Mouse (Mus musculus): ENCODE data around the gene Vmn1r60.
"Not testable (repeated sequence)": the region's sequence is repeated elsewhere in the genome, so short reads cannot be mapped to it uniquely, and the experiment has no call there.

The Vmn1r60 gene

DNA sequence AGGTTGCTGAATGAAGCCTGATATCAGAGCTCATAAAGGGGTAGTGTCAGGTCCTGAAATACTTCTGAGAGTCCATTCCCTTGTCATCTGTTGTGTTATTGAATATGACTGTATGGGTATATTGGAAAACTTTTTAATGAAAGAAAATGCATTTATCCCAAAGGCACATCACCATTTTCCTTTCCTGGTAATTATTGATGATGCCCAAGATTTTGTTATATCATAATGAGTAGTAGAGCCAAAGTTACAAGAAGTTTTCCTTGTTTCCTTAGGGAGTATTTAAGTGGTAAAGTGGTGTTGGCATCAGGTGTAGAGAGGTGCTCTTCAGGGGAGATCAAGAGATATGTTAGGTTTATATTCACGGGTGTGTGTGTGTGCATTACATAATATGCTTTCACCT, at the start of gene Vmn1r60:
Gene Vmn1r60 (minus strand): TSS at position 101 of the 400 bp plus-strand sequence.
- not testable (repeated sequence) for DNase-seq (ENCODE audit: low read depth, low spot score)

GRCm38 (mm10) chr7:5540770-5541436, 6.2 kb downstream of the Vmn1r60 start:
- DNase-seq (ENCODE audit: low read depth, low spot score) = not testable (repeated sequence)

DNA sequence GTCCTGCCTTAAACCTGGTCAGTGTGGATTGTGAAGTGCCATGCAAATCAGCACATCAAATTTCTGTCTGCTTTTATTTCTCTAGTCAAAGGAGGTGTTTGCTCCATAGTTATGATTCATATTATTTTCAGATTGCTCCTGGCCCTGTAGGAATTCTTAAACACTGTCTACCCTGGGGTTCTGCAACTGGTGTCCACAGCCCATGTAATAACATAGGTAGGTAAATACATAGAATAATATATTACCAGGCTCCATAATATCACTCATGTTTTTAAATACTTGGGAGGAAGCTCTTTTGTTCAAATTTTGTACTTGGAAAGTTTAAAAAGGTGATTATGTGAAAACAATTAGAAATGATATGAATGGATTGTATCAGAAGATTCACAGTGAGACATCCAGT, 53.3 kb downstream of the Vmn1r60 start, which contains the start of gene Vmn2r28:
Gene Vmn2r28 (minus strand): TSS at position 101 of the 400 bp plus-strand sequence.
- DNase-seq (ENCODE audit: low read depth, low spot score) = not testable (repeated sequence)

Data from brain, embryonic 18.5 days (tissue).